Mouse (Mus musculus): ENCODE results near the gene Hoxa9. TPM values are rescaled to one million over a fixed set of nuclear protein-coding genes. Genes with fewer than 3 reads are reported as not detected.

The Hoxa9 gene
- total and polyA plus RNA-seq, 2 experiments = 0.10 TPM; not detected in 1

GRCm38 (mm10) chr6:52252016-52252774 lies 21.3 kb upstream of the Hoxa9 start:
- Histone ChIP-seq H3K4me1 (ENCODE audit: control insufficient read depth, insufficient read depth, low read length) (no peaks in the 10 kb centered on the region), H3K27ac (replicated peaks; ENCODE audit: insufficient read depth, low read depth, low read length) (no peak overlapping the region), H3K27me3 (ENCODE audit: control insufficient read depth, insufficient read depth, low read length) (peaks cover 52% of the 10 kb centered on the region), H3K4me3 (ENCODE audit: insufficient read depth, low read depth, low read length) (no peak overlapping the region), H3K9ac (ENCODE audit: low read depth, low read length) (no peak overlapping the region), H3K36me3 (ENCODE audit: control insufficient read depth, insufficient read depth, low read length) (no peaks in the 10 kb centered on the region), H3K79me2 (ENCODE audit: control insufficient read depth, insufficient read depth, low read length) (no peaks in the 10 kb centered on the region)
- DNase-seq (ENCODE audit: extremely low read depth, low read depth, low spot score) = no peak
- no peak for TF ChIP-seq POLR2A (IDR thresholded peaks at IDR 0.05; ENCODE audit: extremely low read depth, insufficient read depth, low read length)
- no peak for TF ChIP-seq CTCF (IDR thresholded peaks at IDR 0.05; ENCODE audit: low read depth, low read length)
- 8% methylated on average over 24 of the region's 24 CpGs for WGBS

- Histone ChIP-seq H3K79me2 (ENCODE audit: control insufficient read depth, insufficient read depth, low read length) (no peaks in the 10 kb centered on the region), H3K4me3 (ENCODE audit: insufficient read depth, low read depth, low read length) (no peak overlapping the region), H3K9ac (ENCODE audit: low read depth, low read length) (no peak overlapping the region), H3K27ac (replicated peaks; ENCODE audit: insufficient read depth, low read depth, low read length) (no peak overlapping the region), H3K36me3 (ENCODE audit: control insufficient read depth, insufficient read depth, low read length) (no peaks in the 10 kb centered on the region), H3K27me3 (ENCODE audit: control insufficient read depth, insufficient read depth, low read length) (peaks cover 56% of the 10 kb centered on the region), H3K4me1 (ENCODE audit: control insufficient read depth, insufficient read depth, low read length) (no peaks in the 10 kb centered on the region)
- DNase-seq (ENCODE audit: extremely low read depth, low read depth, low spot score) = no peak
- WGBS = 16% methylated on average over 7 of the region's 7 CpGs
- TF ChIP-seq POLR2A (IDR thresholded peaks at IDR 0.05; ENCODE audit: extremely low read depth, insufficient read depth, low read length) = no peak
- TF ChIP-seq CTCF (IDR thresholded peaks at IDR 0.05; ENCODE audit: low read depth, low read length) = no peak
These were observed 20.4 kb upstream of the Hoxa9 start for GRCm38 (mm10) chr6:52251177-52251879.

GRCm38 (mm10) chr6:52249826-52250225 lies 18.9 kb upstream of the Hoxa9 start:
- H3K4me3 ChIP-seq (ENCODE audit: insufficient read depth, low read depth, low read length) = no peak overlapping the region
- no peaks in the 10 kb centered on the region for H3K36me3 ChIP-seq (ENCODE audit: control insufficient read depth, insufficient read depth, low read length)
- no peaks in the 10 kb centered on the region for H3K4me1 ChIP-seq (ENCODE audit: control insufficient read depth, insufficient read depth, low read length)
- 9% methylated on average over 4 of the region's 4 CpGs for WGBS
- DNase-seq (ENCODE audit: extremely low read depth, low read depth, low spot score) = no peak
- H3K27me3 ChIP-seq (ENCODE audit: control insufficient read depth, insufficient read depth, low read length) = peaks cover 67% of the 10 kb centered on the region
- no peak overlapping the region for H3K9ac ChIP-seq (ENCODE audit: low read depth, low read length)
- no peak overlapping the region for H3K27ac ChIP-seq (replicated peaks; ENCODE audit: insufficient read depth, low read depth, low read length)
- TF ChIP-seq CTCF (IDR thresholded peaks at IDR 0.05; ENCODE audit: low read depth, low read length) (no peak), POLR2A (IDR thresholded peaks at IDR 0.05; ENCODE audit: extremely low read depth, insufficient read depth, low read length) (no peak)
- H3K79me2 ChIP-seq (ENCODE audit: control insufficient read depth, insufficient read depth, low read length) = no peaks in the 10 kb centered on the region

- Histone ChIP-seq H3K79me2 (ENCODE audit: control insufficient read depth, insufficient read depth, low read length) (no peaks in the 10 kb centered on the region), H3K9ac (ENCODE audit: low read depth, low read length) (no peak overlapping the region), H3K4me3 (ENCODE audit: insufficient read depth, low read depth, low read length) (no peak overlapping the region), H3K4me1 (ENCODE audit: control insufficient read depth, insufficient read depth, low read length) (no peaks in the 10 kb centered on the region), H3K27me3 (ENCODE audit: control insufficient read depth, insufficient read depth, low read length) (peaks cover 69% of the 10 kb centered on the region), H3K27ac (replicated peaks; ENCODE audit: insufficient read depth, low read depth, low read length) (no peak overlapping the region), H3K36me3 (ENCODE audit: control insufficient read depth, insufficient read depth, low read length) (no peaks in the 10 kb centered on the region)
- no peak for DNase-seq (ENCODE audit: extremely low read depth, low read depth, low spot score)
- TF ChIP-seq CTCF (IDR thresholded peaks at IDR 0.05; ENCODE audit: low read depth, low read length) (no peak), POLR2A (IDR thresholded peaks at IDR 0.05; ENCODE audit: extremely low read depth, insufficient read depth, low read length) (no peak)
- 3% methylated on average over 16 of the region's 16 CpGs for WGBS
These were observed 18.5 kb upstream of the Hoxa9 start for GRCm38 (mm10) chr6:52249415-52249738.

- 4% methylated on average over 27 of the region's 27 CpGs for WGBS
These were observed 17.9 kb upstream of the Hoxa9 start for GRCm38 (mm10) chr6:52248638-52249414.

More at GRCm38 (mm10) chr6:52248638-52249414, 17.9 kb upstream of the Hoxa9 start:
- Histone ChIP-seq H3K36me3 (ENCODE audit: control insufficient read depth, insufficient read depth, low read length) (no peaks in the 10 kb centered on the region), H3K27me3 (ENCODE audit: control insufficient read depth, insufficient read depth, low read length) (peaks cover 69% of the 10 kb centered on the region), H3K27ac (replicated peaks; ENCODE audit: insufficient read depth, low read depth, low read length) (no peak overlapping the region), H3K4me1 (ENCODE audit: control insufficient read depth, insufficient read depth, low read length) (no peaks in the 10 kb centered on the region), H3K79me2 (ENCODE audit: control insufficient read depth, insufficient read depth, low read length) (no peaks in the 10 kb centered on the region), H3K4me3 (ENCODE audit: insufficient read depth, low read depth, low read length) (no peak overlapping the region), H3K9ac (ENCODE audit: low read depth, low read length) (no peak overlapping the region)
- DNase-seq (ENCODE audit: extremely low read depth, low read depth, low spot score) = no peak
- TF ChIP-seq CTCF (IDR thresholded peaks at IDR 0.05; ENCODE audit: low read depth, low read length) = no peak
- no peak for TF ChIP-seq POLR2A (IDR thresholded peaks at IDR 0.05; ENCODE audit: extremely low read depth, insufficient read depth, low read length)

Measured in liver, adult 2 months (tissue).